Mouse (Mus musculus): Measurements from ENCODE around the gene P2ry13. TPM values are rescaled to one million over a fixed set of nuclear protein-coding genes. Genes with fewer than 3 reads are reported as not detected.

P2ry13 gene
- polyA plus RNA-seq (2017; shearing (Covaris generic)) = 1 to 10 TPM in 1 of 2 experiments, not detected in 1; 4.2 TPM

GRCm38 (mm10) chr3:59210727-59211126 lies at the start of gene P2ry13:
Gene P2ry13, minus strand, starts transcription at chr3:59210882.

GRCm38 (mm10) chr3:59194938-59195337 lies 15.7 kb downstream of the P2ry13 start, which contains the start of gene Gpr87:
Gene Gpr87, minus strand, starts transcription at chr3:59195104.

Other genes starting within 250 kb of the P2ry13 start
- gene Med12l, start 205.1 kb downstream of the P2ry13 start, polyA plus RNA-seq (2017; shearing (Covaris generic)) = 1 to 10 TPM in 1 of 2 experiments, under 1 TPM in 1; 0.43 to 1.1 TPM
- 10 to 100 TPM; 45.1 to 50.8 TPM for gene Gpr171, start 109.1 kb downstream of the P2ry13 start, polyA plus RNA-seq (2017; shearing (Covaris generic))
- 10 to 100 TPM in 1 of 2 experiments, 1 to 10 TPM in 1; 2.7 to 11.2 TPM for gene P2ry14, start 57.3 kb downstream of the P2ry13 start, polyA plus RNA-seq (2017; shearing (Covaris generic))
- not detected for gene Gpr87, start 15.8 kb downstream of the P2ry13 start, polyA plus RNA-seq (2017; shearing (Covaris generic))
- gene P2ry12, start 52.0 kb upstream of the P2ry13 start, polyA plus RNA-seq (2017; shearing (Covaris generic)) = under 1 TPM; 0.29 to 0.83 TPM
- gene Igsf10, start 133.5 kb upstream of the P2ry13 start, polyA plus RNA-seq (2017; shearing (Covaris generic)) = under 1 TPM in 1 of 2 experiments, not detected in 1; 0.04 TPM

All from inflammation-experienced regulatory T-cells (primary cell).